Mouse (Mus musculus) layer of hippocampus, postnatal 25 days (tissue): ENCODE measurements around the gene Gdpd3. TPM values are rescaled to one million over a fixed set of nuclear protein-coding genes. Genes with fewer than 3 reads are reported as not detected.
"Not testable (repeated sequence)": the region's sequence is repeated elsewhere in the genome, so short reads cannot be mapped to it uniquely, and the experiment has no call there.

Experiments
- DNase-seq, 2 experiments: peaks; one replicate each; pipeline ENCODE4 v3.0.0; 2022; ENCODE audit warnings: mixed read lengths in 2 of 2, low spot score in 1 of 2; ENCODE audit errors: extremely low spot score in 1 of 2
- total RNA-seq, 2 experiments: library from RNA; stranded (reverse); gene quantifications; 2 replicates each; pipeline ENCODE4 v1.2.3; 2021

Gene Gdpd3
- total RNA-seq, 2 experiments from 2014 or later = 1.7 to 4.3 TPM

- DNase-seq = no peak
Observed at GRCm38 (mm10) chr7:126759672-126760390, 6.3 kb upstream of the Gdpd3 start.

- DNase-seq = no peak
Observed at GRCm38 (mm10) chr7:126760391-126760802, 5.7 kb upstream of the Gdpd3 start.

GRCm38 (mm10) chr7:126760956-126761355 lies 5.2 kb upstream of the Gdpd3 start:
- DNase-seq = no peak

GRCm38 (mm10) chr7:126761529-126762067 lies 4.5 kb upstream of the Gdpd3 start:
- no peak for DNase-seq

GRCm38 (mm10) chr7:126762471-126763008 lies 3.6 kb upstream of the Gdpd3 start:
- DNase-seq = peak in 1 of 2 experiments; percentile 40

GRCm38 (mm10) chr7:126765540-126765939 lies 594 bp upstream of the Gdpd3 start:
- DNase-seq = no peak

- no peak for DNase-seq
Observed at GRCm38 (mm10) chr7:126767001-126767400, 867 bp downstream of the Gdpd3 start.

GRCm38 (mm10) chr7:126770784-126771183 lies 4.7 kb downstream of the Gdpd3 start:
- no peak for DNase-seq

GRCm38 (mm10) chr7:126773351-126773750 lies 7.2 kb downstream of the Gdpd3 start:
- no peak for DNase-seq

GRCm38 (mm10) chr7:126774463-126774862 lies 8.3 kb downstream of the Gdpd3 start:
- DNase-seq = no peak

- no peak for DNase-seq
Observed at GRCm38 (mm10) chr7:126775185-126775977, 9.2 kb downstream of the Gdpd3 start.

GRCm38 (mm10) chr7:126775978-126776234 lies 9.8 kb downstream of the Gdpd3 start:
- no peak for DNase-seq

- peak; percentile 83 to 84 for DNase-seq
Observed at GRCm38 (mm10) chr7:126776598-126777057, 10.5 kb downstream of the Gdpd3 start, which contains the start of gene Ypel3. Ypel3 (plus strand) TSS chr7:126776955.

- no peak for DNase-seq
Observed at GRCm38 (mm10) chr7:126777476-126777875, 11.3 kb downstream of the Gdpd3 start.

GRCm38 (mm10) chr7:126778147-126778546 lies 12.0 kb downstream of the Gdpd3 start:
- DNase-seq = no peak

GRCm38 (mm10) chr7:126779101-126779500 lies 13.0 kb downstream of the Gdpd3 start:
- DNase-seq = not testable (repeated sequence)

- DNase-seq = peak; percentile 71 to 86
Observed at GRCm38 (mm10) chr7:126779983-126780970, 14.1 kb downstream of the Gdpd3 start.

GRCm38 (mm10) chr7:126780971-126781635 lies 15.0 kb downstream of the Gdpd3 start, which contains the start of gene Tbx6:
Tbx6 (plus strand) TSS chr7:126781483.
- DNase-seq = no peak

- DNase-seq = no peak
Observed at GRCm38 (mm10) chr7:126781661-126782370, 15.7 kb downstream of the Gdpd3 start.
